Mouse (Mus musculus) frontal cortex, postnatal 14 days (tissue): ENCODE results near the gene Ctnnal1.

Experiments
- DNase-seq, 2 experiments: peaks; one replicate each; pipeline ENCODE4 v3.0.0; 2022; ENCODE audit warnings: low spot score in 2 of 2

Gene Ctnnal1

DNA sequence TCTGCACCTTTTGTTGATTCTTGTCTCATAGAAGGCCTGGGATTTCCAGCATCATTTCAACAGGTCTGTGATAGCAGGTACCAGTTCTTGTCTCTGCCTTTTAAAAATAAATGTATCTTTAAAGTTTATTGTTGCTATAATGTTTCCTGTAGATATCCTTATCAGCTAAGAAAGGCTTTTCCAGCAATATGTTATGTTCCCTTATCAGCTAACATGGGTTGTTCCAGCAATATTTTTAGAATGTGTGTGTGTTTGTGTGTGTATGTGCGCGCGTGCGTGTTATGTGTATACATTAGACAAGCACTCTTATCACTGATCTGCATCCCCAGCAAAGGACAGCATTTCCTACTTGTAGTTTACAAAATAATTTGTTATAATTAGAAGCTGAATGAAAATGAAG lies 3.4 kb downstream of the Ctnnal1 start:
- no peak for DNase-seq

DNA sequence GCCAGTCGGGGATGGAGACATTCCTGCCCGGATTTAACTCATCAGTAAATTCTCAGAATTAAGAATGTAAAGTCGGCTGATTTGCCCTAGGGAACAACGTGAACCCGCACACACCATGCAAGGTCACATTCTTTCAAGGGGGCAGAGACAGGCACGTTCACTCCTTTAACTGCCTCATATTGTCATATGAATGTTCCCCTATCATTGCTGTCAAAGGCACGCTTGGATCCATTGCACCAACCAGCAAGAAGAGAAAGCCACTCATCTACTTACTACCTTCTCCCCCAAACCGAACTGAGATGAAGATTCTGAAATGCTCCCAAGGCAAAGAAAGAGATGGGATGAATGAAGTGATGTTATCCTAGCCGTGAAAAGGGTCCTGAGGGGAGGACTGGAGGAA lies 6.3 kb downstream of the Ctnnal1 start:
- no peak for DNase-seq

DNA sequence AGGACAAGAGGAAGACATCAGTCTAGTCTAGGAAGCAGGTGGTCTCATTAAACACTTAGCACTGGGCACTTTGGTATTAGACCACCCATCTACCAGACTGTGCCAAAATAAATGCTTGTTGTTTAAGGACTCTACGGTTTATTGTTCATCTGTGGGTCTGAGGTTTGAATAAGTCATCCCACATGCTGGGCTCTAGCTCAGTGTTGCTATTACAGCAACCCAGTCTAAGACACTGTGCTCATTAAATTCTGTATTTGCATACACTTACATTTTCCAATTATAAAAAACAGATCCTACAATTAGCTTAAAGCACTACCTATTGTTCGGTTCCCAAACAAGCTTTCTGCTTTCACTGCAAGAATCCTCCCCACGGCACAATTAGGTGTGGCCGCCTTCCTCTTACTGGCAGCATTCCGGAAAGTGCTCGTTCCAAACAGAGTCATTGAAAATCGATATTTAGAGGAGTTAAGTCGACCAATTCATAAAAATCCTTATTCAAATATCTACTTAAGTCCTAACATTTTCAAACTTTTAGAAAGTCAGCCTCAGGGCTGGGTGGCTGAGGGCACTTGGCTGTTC lies 8.5 kb downstream of the Ctnnal1 start:
- DNase-seq, result no peak

DNA sequence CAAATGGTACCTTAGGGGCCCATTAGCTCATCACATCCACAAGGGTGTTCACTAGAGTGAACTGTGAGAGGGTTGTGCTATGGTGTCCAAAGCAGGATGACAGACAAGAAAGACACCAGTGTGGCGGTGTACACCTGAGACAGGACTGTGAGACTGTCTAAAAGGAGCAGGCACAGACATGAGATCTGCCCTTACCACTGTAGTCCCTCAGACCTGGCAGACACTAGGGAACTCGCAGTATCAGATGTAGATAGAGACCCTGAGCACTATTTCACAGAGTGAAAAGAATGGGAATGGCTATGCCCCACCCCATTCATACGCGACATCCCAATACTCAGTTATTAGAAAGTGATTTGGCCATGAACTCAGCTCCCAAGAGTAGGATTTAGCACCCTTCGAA lies 9.1 kb downstream of the Ctnnal1 start:
- no peak for DNase-seq

DNA sequence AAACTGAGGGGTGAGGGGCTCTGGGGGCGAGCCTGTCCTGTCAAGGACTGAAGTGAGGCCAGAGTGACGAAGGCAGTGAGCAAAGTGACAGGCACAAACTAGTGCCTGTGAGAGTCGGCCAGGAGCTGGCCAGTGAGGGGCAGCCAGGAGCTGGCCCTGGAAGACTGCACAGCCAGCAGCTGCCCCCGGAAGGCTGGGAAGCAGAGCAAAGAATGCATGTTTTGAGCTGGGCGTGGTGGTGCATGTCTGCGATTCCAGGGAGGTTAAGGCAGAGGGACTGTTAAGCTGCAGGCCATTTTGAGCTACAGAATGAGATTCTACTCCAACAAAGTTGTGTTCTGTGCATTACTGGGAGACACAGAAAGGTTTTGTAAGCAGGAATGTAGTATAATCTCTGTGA lies 14.3 kb downstream of the Ctnnal1 start:
- DNase-seq, result no peak

DNA sequence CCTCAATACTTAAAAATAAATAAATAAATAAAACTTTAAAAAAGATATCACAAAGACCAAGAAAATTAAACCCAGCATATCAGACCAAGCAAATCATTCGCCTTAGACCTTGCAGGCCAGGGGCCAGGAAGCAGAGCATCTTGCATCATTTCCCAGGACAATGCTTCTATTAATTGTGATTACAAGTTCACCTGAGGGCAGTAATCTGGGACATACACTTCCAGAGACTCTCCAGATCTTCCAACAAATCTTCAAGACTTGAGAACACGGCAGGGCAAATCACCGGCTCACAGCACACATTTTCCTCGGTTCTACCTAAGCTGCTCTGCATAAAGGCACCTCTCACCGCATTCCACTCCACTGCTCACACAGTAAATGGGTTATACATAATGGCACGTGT lies 16.9 kb downstream of the Ctnnal1 start:
- DNase-seq, result no peak

DNA sequence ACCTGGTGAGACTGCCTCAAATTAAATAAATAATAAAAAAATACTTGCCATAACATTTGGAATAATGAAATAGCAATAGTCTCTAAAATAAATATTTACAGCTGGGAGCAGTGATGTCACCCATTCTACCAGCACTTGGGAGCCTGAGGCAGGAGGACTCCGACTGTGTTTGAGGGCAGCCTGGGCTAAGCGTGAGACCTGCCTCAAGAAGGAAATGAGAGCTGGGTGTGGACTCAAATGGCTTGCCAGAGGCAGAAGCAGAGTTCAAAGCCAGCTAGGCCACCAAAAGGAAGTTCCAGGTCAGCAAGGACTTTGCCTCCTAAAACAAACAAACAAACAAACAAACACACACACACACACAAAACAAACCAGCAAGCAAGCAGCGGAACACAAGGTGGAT lies 17.6 kb downstream of the Ctnnal1 start:
- DNase-seq, result no peak

DNA sequence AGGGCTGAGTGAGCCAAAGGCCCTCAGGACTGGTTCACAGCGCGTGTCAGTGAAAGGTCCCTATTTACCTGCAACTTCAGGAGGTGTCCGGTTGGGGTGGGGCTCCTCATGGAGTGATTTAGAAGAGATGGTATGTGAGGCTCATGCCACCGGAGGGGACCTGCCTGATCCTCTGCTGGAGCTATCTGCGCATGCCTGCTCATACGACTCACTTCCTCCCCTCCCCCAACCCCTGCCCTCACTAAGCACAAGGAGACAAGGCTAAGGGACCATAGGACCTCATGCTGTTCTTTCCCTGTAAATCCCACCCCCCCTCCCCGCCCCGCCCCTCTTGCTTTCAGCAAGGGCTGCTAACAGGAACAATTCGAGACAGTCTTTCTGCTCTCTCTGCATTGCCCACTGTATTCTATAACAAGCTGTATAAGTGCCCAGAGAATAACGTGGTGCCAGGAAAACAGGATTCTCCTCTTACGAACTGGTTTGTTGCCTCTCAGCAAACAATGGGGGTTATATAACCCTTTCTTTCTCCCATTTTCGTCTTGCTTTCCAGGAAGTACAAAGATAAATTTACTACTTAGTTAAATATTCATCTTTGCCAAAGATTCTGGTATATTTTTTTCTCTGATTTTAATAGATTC lies 19.0 kb downstream of the Ctnnal1 start:
- DNase-seq, result no peak

DNA sequence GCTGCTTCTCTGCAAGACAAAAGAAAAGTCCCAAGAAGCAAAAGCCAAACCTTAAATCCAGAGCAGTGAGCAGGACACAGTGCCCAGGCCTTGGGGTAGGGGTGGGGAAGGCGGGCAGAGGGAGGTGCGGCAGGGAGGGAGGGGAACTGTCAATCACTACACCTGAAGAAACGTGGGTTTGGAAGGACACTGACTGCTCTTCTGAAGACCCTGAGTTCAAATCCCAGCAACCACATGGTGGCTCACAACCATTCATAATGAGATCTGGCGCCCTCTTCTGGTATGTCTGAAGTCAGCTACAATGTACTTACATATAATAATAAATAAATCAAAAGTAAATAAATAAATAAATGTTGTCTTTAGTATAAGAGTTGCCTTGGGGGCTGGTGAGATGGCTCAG lies 20.1 kb downstream of the Ctnnal1 start:
- DNase-seq, result no peak

DNA sequence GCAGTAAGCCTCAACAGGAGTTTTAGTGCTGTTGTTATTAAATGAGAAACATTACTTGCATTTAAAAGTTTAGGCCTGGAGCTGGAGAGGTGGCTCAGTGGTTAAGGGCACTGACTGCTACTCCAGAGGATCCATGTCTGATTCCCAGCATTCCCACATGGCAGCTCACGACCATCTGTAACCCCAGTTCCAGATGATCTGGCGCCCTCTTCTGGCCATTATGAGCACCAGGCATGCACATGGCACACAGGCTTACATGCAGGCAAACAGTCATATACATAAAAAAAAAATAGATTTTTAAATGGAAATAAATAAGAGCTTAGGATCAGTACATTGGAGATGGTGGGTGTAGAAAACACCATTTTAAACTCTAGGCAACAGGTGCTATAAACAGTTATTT lies 21.0 kb downstream of the Ctnnal1 start:
- DNase-seq, result no peak

DNA sequence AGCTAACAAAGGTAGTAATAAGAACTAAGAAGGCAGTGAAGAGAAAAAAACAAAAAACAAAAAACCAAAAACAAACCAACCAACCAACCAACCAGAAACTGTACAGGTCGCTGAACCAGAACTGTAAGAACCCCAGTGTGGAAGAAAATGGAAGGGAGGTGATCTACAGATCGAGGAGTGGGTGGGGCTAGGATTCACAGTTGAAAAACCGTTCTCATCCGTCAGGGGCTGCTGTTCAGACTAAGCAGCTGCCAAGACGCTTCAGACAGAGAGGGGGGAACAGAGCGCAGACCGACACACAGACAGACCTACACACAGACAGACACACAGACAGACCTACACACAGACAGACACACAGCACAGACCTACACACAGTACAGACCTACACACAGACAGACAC lies 22.5 kb downstream of the Ctnnal1 start:
- no peak for DNase-seq

DNA sequence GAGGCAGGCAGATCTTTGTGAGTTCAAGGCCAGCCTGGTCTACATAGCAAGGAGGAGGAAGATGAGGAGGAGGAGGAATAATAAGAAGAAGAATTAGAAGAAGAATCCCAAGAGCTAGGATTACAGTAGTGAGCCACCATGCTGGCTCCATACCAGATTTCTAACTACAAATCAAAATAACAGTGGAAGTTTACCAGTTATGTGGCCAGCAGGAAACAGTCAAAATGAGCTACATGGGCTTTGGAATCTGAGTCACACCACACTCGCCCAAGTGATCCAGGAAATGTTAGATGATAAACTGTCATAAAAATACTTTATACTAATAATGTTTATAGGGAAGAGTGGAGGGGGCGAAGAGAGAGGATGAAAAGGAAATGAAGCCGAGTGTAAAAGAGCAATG lies 24.7 kb downstream of the Ctnnal1 start:
- DNase-seq, result no peak

DNA sequence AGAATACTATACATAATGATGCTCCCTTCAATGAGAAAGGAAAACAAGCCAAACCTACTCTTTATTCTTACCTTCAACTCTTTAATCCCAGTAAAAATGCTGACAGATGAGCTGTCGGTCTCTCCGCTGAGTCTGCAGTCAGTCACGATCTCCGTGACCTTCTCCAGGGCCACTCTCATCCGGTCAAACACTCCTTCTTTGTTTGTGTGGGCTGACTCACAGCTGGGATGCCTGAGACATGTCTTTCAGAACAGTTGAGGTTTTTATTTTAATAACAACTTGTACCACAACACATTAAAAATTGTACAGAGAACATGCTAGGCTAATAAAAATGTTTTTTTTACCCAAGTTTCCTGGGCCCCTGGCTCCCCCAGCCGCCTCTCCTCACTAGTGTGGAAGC lies 27.3 kb downstream of the Ctnnal1 start:
- no peak for DNase-seq

DNA sequence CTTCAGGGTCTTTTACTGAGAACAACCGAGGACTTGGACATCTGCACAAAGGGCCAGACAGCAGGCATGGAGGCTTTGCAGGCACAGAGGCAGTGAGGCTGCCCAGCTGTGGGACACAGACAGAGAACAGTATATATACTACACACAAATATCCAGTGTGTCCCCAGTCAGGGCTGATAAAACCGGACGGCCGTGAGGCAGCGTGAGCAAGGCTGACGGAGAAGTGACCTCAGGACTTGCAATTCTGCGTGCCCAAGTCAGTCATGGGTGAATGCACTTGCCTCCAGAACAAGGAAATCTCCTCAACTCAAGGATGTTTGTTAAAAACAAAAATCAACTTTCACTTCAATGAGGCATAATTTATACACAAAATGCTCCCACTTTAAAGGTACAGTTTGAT lies 33.0 kb downstream of the Ctnnal1 start:
- DNase-seq, result no peak

DNA sequence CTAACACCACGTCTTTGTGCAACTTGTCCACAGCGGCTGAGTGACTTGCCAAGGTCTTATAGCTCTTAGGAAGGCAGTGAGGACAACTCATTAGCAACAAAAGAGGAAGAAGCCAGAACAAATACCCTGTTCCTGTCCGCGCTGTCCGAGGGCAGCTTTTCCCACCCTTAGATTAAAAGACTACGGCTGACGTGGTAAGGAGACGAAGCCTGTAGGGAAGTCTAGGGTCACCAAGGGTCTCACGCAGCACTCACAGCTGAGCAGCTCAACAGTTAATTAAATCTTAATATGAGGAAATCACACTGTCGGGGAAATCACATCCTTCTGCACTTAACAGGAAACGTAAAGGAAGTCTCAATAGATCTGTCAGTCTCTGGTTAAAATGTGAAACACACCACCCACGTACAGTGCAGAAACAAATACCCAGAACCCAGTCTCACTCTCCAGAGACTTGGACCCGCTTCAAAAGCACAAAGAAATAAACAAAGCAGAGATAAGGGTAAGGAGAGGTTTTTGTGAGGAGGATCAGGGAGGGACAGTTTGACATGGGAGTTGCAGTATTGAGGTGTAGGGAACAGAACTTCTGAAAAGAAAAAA lies 33.9 kb downstream of the Ctnnal1 start:
- DNase-seq, result no peak

DNA sequence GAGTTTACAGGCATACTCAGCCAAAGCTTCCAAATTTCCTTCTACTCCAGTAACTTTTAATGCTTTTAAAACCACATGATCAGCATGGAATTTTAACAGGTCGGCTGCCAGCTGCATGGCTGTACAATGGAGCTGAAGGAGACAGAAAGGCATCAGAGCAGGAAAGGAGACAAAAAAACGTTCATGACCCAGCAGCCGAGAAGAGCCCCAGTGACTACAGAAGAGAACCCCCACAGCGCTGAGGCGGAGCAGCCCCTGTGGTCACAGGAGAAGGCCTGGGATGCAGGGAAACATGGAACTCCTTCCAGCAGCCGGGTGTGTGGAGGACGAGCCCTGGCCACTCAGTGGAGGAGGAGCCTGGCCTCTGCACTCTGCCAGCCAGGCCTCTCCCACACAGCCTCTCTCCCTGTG lies 35.5 kb downstream of the Ctnnal1 start:
- DNase-seq, result no peak

DNA sequence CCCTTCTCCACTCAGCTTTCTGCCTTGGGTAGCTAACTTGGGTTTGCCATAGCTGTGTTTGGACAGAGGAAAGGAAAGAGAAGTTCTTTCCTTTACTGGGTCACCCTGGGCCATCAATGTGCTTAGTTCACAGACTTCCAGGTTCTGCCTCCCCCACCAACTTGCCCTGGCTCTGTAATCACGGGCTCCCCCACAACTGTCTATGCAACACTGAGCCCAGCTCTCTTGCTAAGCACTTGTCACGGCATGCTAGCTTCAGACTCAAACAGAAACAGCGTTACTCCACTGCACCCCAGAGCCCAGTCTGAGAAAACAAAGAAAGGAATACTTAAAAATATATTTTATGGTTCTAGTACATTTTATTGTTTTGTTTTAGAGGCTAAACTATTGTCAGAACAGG lies 36.1 kb downstream of the Ctnnal1 start:
- no peak for DNase-seq

DNA sequence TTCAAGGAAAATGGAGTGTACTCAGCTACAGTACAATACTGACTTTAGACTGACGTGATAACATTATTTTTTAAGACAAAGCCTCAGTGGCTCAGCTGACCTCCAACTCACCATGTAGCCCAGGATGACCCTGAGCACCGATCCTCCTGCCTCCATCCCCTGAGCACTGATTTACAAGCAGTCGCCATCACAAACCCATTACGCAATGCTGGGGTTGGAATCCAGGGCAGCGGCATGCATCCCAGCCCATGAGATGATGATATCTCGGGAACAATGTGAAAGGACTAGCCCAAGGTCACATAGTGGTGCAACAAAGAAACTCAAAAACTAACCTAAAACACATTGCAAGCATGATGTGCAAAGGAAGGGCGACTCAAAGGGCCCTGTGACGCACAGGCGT lies 40.8 kb downstream of the Ctnnal1 start:
- DNase-seq, result no peak

DNA sequence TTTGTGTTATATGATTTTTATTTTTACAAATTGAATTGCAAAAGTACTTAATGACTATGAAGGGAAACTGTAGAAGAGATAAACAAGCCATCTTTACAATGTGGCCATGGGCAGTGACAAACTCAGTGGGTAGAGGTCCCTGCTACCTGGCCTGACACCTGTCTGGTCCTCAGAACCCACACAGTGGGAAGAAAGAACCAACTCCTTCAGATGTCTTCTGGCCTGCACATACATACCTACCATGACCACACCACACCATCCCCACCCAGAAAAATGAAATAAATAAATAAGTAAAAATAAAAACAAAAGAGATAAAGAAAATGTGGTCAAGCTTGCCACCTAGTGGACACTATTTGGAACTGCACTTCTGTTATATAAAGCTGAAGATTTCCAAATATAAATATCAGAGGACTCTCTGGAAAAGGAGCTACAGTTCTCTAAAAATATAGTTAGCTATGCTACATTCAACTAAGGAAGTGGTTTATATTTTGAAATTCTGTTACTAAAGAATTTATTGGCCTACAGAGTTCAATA lies 44.9 kb downstream of the Ctnnal1 start:
- no peak for DNase-seq

DNA sequence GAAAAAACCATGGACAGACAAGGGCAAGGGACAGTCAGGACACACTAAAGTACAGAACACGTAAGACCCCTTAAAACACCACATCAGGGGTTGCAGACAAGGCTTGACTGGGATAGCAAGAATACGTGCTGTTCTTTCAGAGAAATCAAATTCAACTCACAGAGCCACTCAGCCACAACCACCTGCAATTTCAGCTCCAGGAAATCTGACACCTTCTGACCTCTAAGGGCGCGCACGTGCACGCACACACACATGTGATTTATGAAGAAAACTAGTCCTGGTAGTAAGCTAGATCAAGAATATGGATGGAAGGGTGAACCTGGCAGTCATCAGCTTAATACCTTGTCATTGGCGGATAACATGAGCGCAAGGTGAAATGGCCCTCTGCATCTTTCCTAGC lies 49.9 kb downstream of the Ctnnal1 start:
- DNase-seq, result no peak

DNA sequence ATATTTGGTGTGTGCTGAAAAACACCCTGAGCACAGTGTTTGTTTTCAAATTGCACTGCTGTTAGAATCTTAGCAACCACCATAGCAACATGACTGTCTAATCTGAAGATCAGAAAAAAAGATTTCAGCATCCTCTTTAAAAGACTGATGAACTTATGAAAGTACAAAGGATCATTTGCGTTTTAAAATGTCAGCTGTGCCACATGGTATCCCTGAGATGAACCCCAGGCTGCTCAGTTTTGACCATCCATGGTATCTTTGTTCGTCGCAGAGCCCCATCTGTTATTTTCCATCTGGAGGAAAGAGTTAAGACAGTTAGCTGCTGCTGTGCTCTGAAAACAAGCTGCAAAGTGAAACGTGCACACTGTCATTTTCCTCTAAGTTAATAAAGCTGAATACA lies 52.9 kb downstream of the Ctnnal1 start:
- DNase-seq, result no peak

DNA sequence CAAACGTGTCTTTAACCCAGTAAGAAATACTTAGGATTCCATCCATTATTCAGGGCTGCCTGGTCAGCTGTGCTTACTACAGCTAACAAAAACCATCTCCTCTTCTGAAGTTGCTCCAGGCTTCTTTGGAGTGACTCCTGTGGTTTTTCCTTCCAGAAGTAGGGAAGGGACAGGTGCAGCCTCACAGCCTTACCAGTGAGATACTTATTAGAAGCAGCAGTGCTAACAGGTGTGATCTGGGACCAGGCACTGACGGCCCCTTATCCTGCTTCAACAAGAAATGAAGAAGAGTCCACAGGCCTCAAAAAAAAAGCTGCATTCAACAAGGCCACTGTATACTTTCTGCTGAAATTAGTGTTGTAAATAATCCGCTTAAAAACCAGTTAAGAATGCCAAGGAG lies 53.3 kb downstream of the Ctnnal1 start:
- no peak for DNase-seq

DNA sequence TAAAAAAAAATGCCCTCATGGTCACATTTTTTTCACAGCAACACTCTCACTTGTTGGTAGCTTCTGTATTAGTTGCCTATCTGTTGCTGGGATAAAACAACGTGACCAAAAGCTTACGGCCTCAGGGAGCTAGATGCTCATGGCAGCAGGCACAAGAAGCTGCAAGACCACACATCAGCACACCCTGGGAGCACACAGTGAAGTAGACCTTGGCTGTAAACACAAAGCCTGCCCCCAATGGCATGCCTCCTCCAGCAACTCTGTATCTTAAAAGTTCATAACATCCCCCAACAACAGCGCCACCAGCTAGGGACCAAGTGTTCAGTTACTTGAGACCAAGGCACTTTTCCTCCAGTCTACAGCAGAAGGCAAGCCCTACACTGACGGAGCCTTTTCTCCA lies 55.9 kb downstream of the Ctnnal1 start:
- no peak for DNase-seq
